Mouse (Mus musculus): ENCODE results near the gene Ppil4. TPM values are rescaled to one million over a fixed set of nuclear protein-coding genes. Genes with fewer than 3 reads are reported as not detected.

The Ppil4 gene
- 6.7 and 7.2 TPM in 2 replicates for polyA plus RNA-seq (2012; rRNA removed)

GRCm38 (mm10) chr10:7792751-7793385 is at the start of gene Ppil4, which contains the start of gene Ginm1:
Gene Ppil4, plus strand, starts transcription at chr10:7792891.
Gene Ginm1, minus strand, starts transcription at chr10:7792824.

GRCm38 (mm10) chr10:7832171-7832676 is 39.5 kb downstream of the Ppil4 start, which contains the start of gene Zc3h12d:
Gene Zc3h12d, plus strand, starts transcription at chr10:7832470.

Other genes starting within 250 kb of the Ppil4 start
- gene Lrp11, start 203.1 kb upstream of the Ppil4 start, polyA plus RNA-seq (2012; rRNA removed): 0.28 and 0.29 TPM in 2 replicates
- 9.0 and 11.1 TPM in 2 replicates for gene Nup43, start 125.4 kb upstream of the Ppil4 start, polyA plus RNA-seq (2012; rRNA removed)
- gene Pcmt1, start 111.8 kb upstream of the Ppil4 start, polyA plus RNA-seq (2012; rRNA removed): 33.1 TPM in 2 replicates
- gene Lats1, start 111.7 kb upstream of the Ppil4 start, polyA plus RNA-seq (2012; rRNA removed): 5.4 and 6.3 TPM in 2 replicates
- gene Katna1, start 66.9 kb upstream of the Ppil4 start, polyA plus RNA-seq (2012; rRNA removed): 4.8 and 5.2 TPM in 2 replicates
- 18.5 and 20.3 TPM in 2 replicates for gene Ginm1, start 67 bp upstream of the Ppil4 start, polyA plus RNA-seq (2012; rRNA removed)
- 0.53 TPM in 2 replicates for gene Zc3h12d, start 39.6 kb downstream of the Ppil4 start, polyA plus RNA-seq (2012; rRNA removed)
- gene Tab2, start 163.3 kb downstream of the Ppil4 start, polyA plus RNA-seq (2012; rRNA removed): 19.7 and 23.4 TPM in 2 replicates

All from liver, embryonic 18 days (tissue).